Comparison of ENCODE assay signal across 9 mouse cellular contexts in the genomic region with DNA sequence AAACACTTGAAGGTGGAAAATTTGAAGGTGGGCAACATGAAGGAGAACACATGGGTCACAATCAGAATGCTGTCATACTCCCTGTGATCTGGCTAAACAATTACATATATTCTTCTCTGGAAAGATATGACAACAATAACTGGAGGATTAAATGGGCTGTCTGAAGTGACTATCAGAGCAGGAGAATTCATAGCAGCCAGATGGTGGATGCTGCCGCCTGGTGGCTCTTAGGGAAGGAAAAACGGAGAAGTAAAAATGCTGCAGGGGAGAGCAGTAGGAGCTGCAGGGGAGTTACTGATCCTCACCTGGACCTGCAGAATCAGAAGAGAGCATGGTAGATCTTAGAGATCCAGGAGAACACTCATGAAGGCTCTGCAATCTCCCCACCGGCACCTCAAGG.
DNase-seq lines count a peak whose midpoint lies in the region; ATAC-seq and TF ChIP-seq lines count a peak whose summit lies in the region.
"Had no signal": no experiment of that assay in that cellular context is flagged by ENCODE, and none has a peak within 500 bp of the region (broad histone marks: within the 10 kb centered on the region; RNA-seq: fewer than 3 reads in every experiment).

No protein-coding gene starts in this region.

- H3K4me2 ChIP-seq in intestine, postnatal 0 days (replicated peaks; ENCODE audit: low read depth): no peak overlapping the region
- H3K4me2 ChIP-seq in intestine, embryonic 15.5 days (replicated peaks): no peak overlapping the region
- H3K4me2 ChIP-seq: heart, embryonic 15.5 days had no signal

- no peak overlapping the region for H3K4me3 ChIP-seq in intestine, postnatal 0 days (ENCODE audit: low read depth, low read length)
- no peak overlapping the region for H3K4me3 ChIP-seq in intestine, embryonic 15.5 days (replicated peaks)
- no peak overlapping the region for H3K4me3 ChIP-seq in limb, embryonic 10.5 days
- H3K4me3 ChIP-seq: heart, embryonic 15.5 days had no signal

- H3K27me3 ChIP-seq in intestine, postnatal 0 days (replicated peaks; ENCODE audit: control insufficient read depth, insufficient read depth, low read length): no peaks in the 10 kb centered on the region
- H3K27me3 ChIP-seq in intestine, embryonic 15.5 days (replicated peaks): no peaks in the 10 kb centered on the region
- no peaks in the 10 kb centered on the region for H3K27me3 ChIP-seq in limb, embryonic 10.5 days (ENCODE audit: low read depth, poor library complexity, severe bottlenecking)
- H3K27me3 ChIP-seq: heart, embryonic 15.5 days had no signal

- no peak overlapping the region for H3K27ac ChIP-seq in intestine, postnatal 0 days (ENCODE audit: low read depth, low read length)
- H3K27ac ChIP-seq in intestine, embryonic 15.5 days: no peak overlapping the region
- no peak overlapping the region for H3K27ac ChIP-seq in limb, embryonic 10.5 days
- H3K27ac ChIP-seq: heart, embryonic 15.5 days had no signal

- peak; percentile 68 for DNase-seq in adipocyte (ENCODE audit: low spot score)
- DNase-seq in frontal cortex, postnatal 10 days (ENCODE audit: low spot score in 2 of 2): peak; percentile 5 to 9
- peak; percentile 34 for DNase-seq in limb, embryonic 10.5 days (ENCODE audit: low spot score)
- DNase-seq in right cerebral cortex, postnatal 36 days (ENCODE audit: low spot score in 2 of 2): peak; percentile 8 to 9
- no peak for DNase-seq in cerebellum, adult 9-10 months

- no peak overlapping the region for H3K9ac ChIP-seq in intestine, postnatal 0 days (ENCODE audit: low read depth, low read length)
- H3K9ac ChIP-seq in intestine, embryonic 15.5 days: no peak overlapping the region
- H3K9ac ChIP-seq: heart, embryonic 15.5 days had no signal

- ATAC-seq in intestine, postnatal 0 days: no peak
- ATAC-seq in intestine, embryonic 15.5 days: no peak
- ATAC-seq in megakaryocyte progenitor cell, adult 5-6 weeks (replicated peaks; ENCODE audit: poor library complexity): no peak

- H3K36me3 ChIP-seq in intestine, postnatal 0 days (ENCODE audit: control insufficient read depth, insufficient read depth): no peaks in the 10 kb centered on the region
- no peaks in the 10 kb centered on the region for H3K36me3 ChIP-seq in intestine, embryonic 15.5 days
- no peaks in the 10 kb centered on the region for H3K36me3 ChIP-seq in limb, embryonic 10.5 days
- H3K36me3 ChIP-seq: heart, embryonic 15.5 days had no signal

- no peaks in the 10 kb centered on the region for H3K9me3 ChIP-seq in intestine, postnatal 0 days (ENCODE audit: control insufficient read depth)
- H3K9me3 ChIP-seq in intestine, embryonic 15.5 days: no peaks in the 10 kb centered on the region
- H3K9me3 ChIP-seq in limb, embryonic 10.5 days (replicated peaks): no peaks in the 10 kb centered on the region
- H3K9me3 ChIP-seq: heart, embryonic 15.5 days had no signal

- peak; percentile 74 for TF ChIP-seq CTCF in intestine, postnatal 0 days (IDR thresholded peaks at IDR 0.05; ENCODE audit: low read depth)

- no peaks in the 10 kb centered on the region for H3K4me1 ChIP-seq in intestine, postnatal 0 days (replicated peaks; ENCODE audit: control insufficient read depth, insufficient read depth, low read length)
- H3K4me1 ChIP-seq in intestine, embryonic 15.5 days (replicated peaks): no peaks in the 10 kb centered on the region
- no peaks in the 10 kb centered on the region for H3K4me1 ChIP-seq in limb, embryonic 10.5 days
- H3K4me1 ChIP-seq: heart, embryonic 15.5 days had no signal

- 13% methylated on average over 3 of the region's 3 CpGs for WGBS in intestine, postnatal 0 days
- 21% methylated on average over 3 of the region's 3 CpGs for WGBS in intestine, embryonic 15.5 days
- 19% methylated on average over 3 of the region's 3 CpGs for WGBS in limb, embryonic 10.5 days
